Mouse (Mus musculus) bone marrow, adult 2 months (tissue): ENCODE data around the gene Nfkbiz.

Experiments used
- CTCF ChIP-seq: fragments of 200-500 bp; IDR thresholded peaks from 2 replicates; pipeline ENCODE4 v1.5.1; 2011; ENCODE audit warnings: low read length, control low read depth; ENCODE audit not compliant: control insufficient read depth, insufficient read depth
- POLR2A ChIP-seq: fragments of 200-500 bp; IDR thresholded peaks from 2 replicates; pipeline ENCODE4 v1.6.1; 2011; ENCODE audit warnings: low read depth, mild to moderate bottlenecking, control low read depth, low read length, borderline replicate concordance; ENCODE audit not compliant: control insufficient read depth

- TF ChIP-seq CTCF, result no peak
- no peak for TF ChIP-seq POLR2A
Measured at GRCm38 (mm10) chr16:55876025-55876424, 37.3 kb upstream of the Nfkbiz start.
